Mouse (Mus musculus): ENCODE measurements around the gene Cdhr1. TPM values are rescaled to one million over a fixed set of nuclear protein-coding genes. Genes with fewer than 3 reads are reported as not detected.

Cdhr1 gene
- total RNA-seq, 2 experiments from 2014 or later = 0.08 TPM; not detected in 1

DNA sequence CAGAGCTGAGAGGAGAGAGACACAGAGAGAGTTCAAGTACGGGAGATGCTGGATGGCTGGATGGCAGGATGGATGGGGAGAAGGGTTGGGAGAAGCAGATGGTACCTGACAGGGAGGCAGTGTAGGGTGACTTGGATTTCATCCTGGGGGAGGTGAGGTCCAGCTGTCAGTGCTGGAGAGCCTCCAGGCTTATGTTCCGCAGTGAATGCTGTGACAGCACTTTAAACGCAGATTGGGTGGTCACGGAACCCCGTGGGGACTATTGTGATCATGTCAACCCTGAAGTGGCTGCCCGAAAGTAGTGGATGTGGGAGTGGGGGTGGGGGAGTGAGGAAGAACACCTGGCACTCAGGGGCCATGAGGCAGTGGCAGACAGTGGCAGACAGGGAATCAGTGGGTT lies 3.7 kb downstream of the Cdhr1 start:
- intact Hi-C loops (cut with DNase I) = no loop called here
- DNase-seq (ENCODE audit: low spot score) = no peak

GRCm38 (mm10) chr14:37083755-37084154 lies 14.4 kb downstream of the Cdhr1 start:
- no peak for DNase-seq (ENCODE audit: low spot score)
- intact Hi-C loops (cut with DNase I) = no loop called here

- intact Hi-C loops (cut with DNase I) = no loop called here
- no peak for DNase-seq (ENCODE audit: low spot score)
Observed at GRCm38 (mm10) chr14:37080724-37081123, 17.4 kb downstream of the Cdhr1 start.

DNA sequence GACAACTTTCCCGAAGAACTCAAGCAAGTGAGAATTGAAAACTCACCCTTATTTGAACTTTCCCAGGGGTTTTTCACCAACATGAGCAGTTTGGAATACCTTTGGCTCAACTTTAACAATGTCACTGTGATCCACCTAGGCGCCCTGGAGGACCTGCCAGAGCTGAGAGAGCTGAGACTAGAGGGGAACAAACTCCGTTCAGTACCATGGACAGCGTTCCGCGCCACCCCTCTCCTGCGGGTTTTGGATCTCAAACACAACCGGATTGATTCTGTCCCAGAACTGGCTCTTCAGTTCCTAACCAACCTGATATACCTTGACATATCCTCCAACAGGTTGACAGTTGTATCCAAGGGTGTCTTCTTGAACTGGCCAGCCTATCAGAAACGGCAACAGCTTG lies 29.6 kb downstream of the Cdhr1 start:
- DNase-seq (ENCODE audit: low spot score) = no peak
- intact Hi-C loops (cut with DNase I) = no loop called here

- no peak for DNase-seq (ENCODE audit: low spot score)
Observed at GRCm38 (mm10) chr14:37067629-37068028, 30.5 kb downstream of the Cdhr1 start, which contains the start of gene Lrit2. Lrit2 (plus strand) TSS chr14:37067929.

GRCm38 (mm10) chr14:37066636-37067035 lies 31.5 kb downstream of the Cdhr1 start:
- no peak for DNase-seq (ENCODE audit: low spot score)
- intact Hi-C loops (cut with DNase I) = no loop called here

More at GRCm38 (mm10) chr14:37067629-37068028, 30.5 kb downstream of the Cdhr1 start, which contains the start of gene Lrit2:
- intact Hi-C loops (cut with DNase I) = no loop called here

- no peak for DNase-seq (ENCODE audit: low spot score)
- intact Hi-C loops (cut with DNase I) = no loop called here
Observed at GRCm38 (mm10) chr14:37064849-37065248, 33.3 kb downstream of the Cdhr1 start.

- intact Hi-C loops (cut with DNase I) = no loop called here
- DNase-seq (ENCODE audit: low spot score) = no peak
Observed at GRCm38 (mm10) chr14:37048914-37049410, 49.2 kb downstream of the Cdhr1 start, which contains the start of gene Rgr. Rgr (minus strand) TSS chr14:37048964.

DNA sequence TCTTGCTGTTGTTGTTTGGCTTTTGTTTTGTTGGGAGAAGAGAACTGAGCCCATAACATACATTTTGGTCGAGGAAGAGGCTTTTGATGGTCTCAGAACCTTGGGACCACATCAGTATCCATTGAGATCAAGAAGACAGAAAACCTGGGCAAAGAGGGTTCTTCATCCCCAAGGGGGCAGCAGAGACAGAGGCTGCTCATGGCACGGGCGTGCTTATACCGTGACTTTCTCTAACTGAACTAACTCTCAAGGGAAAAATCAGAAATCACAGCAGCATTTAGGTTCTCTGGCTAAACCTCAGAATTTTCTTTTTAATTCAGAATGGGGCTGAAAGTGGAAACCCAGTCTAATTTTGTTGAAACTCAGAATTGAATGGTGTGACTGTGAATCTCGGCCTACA lies 63.7 kb downstream of the Cdhr1 start:
- intact Hi-C loops (cut with DNase I) = loop anchor here (5.0 kb wide), 1 partner anchor 82 kb away; no protein-coding TSS in a partner anchor
- no peak for DNase-seq (ENCODE audit: low spot score)

- DNase-seq (ENCODE audit: low spot score) = peak; percentile 14
- intact Hi-C loops (cut with DNase I) = loop anchor here (1.0 to 5.0 kb wide), 2 partner anchors 81 to 166 kb away; no protein-coding TSS in a partner anchor
Observed at GRCm38 (mm10) chr14:37033241-37033640, 64.9 kb downstream of the Cdhr1 start.

GRCm38 (mm10) chr14:37032481-37033104 lies 65.6 kb downstream of the Cdhr1 start:
- DNase-seq (ENCODE audit: low spot score) = no peak
- intact Hi-C loops (cut with DNase I) = loop anchor here (1.0 to 5.0 kb wide), 2 partner anchors 80 to 165 kb away; no protein-coding TSS in a partner anchor

DNA sequence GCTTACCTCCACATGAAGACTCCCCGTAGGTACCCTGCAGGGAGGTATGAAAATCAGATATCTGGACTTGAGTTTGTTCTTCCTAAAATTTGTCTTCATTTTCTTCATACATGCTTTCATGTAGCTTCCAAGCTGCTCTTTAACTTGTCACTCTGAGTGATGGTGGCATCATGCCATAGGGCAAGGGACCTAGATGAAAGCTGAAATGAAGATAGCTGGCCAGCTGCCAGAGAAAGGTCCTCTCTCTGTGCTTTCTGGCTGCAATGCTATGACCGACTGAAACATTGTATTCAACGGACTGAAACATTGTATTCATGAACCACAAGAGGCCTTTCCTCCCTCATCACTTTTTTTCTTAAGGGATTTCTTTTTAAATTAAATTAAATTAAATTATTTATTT lies 69.6 kb downstream of the Cdhr1 start:
- no peak for DNase-seq (ENCODE audit: low spot score)
- intact Hi-C loops (cut with DNase I) = no loop called here

GRCm38 (mm10) chr14:37027951-37028350 lies 70.2 kb downstream of the Cdhr1 start:
- intact Hi-C loops (cut with DNase I) = no loop called here
- DNase-seq (ENCODE audit: low spot score) = no peak

Other genes with a start within 250 kb of the Cdhr1 start
- gene Ccser2, start 129.6 kb downstream of the Cdhr1 start, total RNA-seq (2021) = 100 to 1,000 TPM; 112 to 119 TPM
- gene Rgr, start 49.4 kb downstream of the Cdhr1 start, total RNA-seq (2021) = not detected
- gene Lrit1, start 43.5 kb downstream of the Cdhr1 start, total RNA-seq (2021) = not detected
- not detected for gene Lrit2, start 30.4 kb downstream of the Cdhr1 start, total RNA-seq (2021)
- gene 2610528A11Rik, start 15.7 kb upstream of the Cdhr1 start, total RNA-seq (2021) = under 1 TPM in 1 of 2 experiments, not detected in 1; 0.60 TPM
- gene Ghitm, start 36.9 kb upstream of the Cdhr1 start, total RNA-seq (2021) = 100 to 1,000 TPM; 636 to 638 TPM